Mouse (Mus musculus): ENCODE data around the gene Selenov. TPM values are rescaled to one million over a fixed set of nuclear protein-coding genes. Genes with fewer than 3 reads are reported as not detected.

Gene Selenov
- polyA plus RNA-seq, 1 experiment from 2014 or later = not detected

- H3K4me2 ChIP-seq (ENCODE audit: low read depth, low read length) = peak within 1 kb of the TSS; percentile 43
- no peaks in the 10 kb centered on the region for H3K9me3 ChIP-seq (replicated peaks; ENCODE audit: control insufficient read depth, low read length)
- ATAC-seq (replicated peaks; ENCODE audit: insufficient number of reproducible peaks, low FRiP score, low TSS enrichment, low read depth) (peak; percentile 89), DNase-seq (ENCODE audit: low spot score) (peak; percentile 94)
- peak within 1 kb of the TSS; percentile 86 for H3K4me3 ChIP-seq (ENCODE audit: low read depth, low read length)
- no peaks in the 10 kb centered on the region for H3K36me3 ChIP-seq (replicated peaks; ENCODE audit: control insufficient read depth, insufficient read depth, low read depth, low read length)
- H3K4me1 ChIP-seq (ENCODE audit: control insufficient read depth, insufficient read depth, low read length) = no peaks in the 10 kb centered on the region
- no peaks in the 10 kb centered on the region for H3K27me3 ChIP-seq (ENCODE audit: control insufficient read depth, insufficient read depth, low read length)
- WGBS = 6% methylated on average over 55 of the region's 57 CpGs
- H3K27ac ChIP-seq (replicated peaks; ENCODE audit: low read depth, low read length) = peak within 1 kb of the TSS; percentile 87
- peak within 1 kb of the TSS; percentile 99 for H3K9ac ChIP-seq (replicated peaks; ENCODE audit: low read length)
Observed at GRCm38 (mm10) chr7:28267129-28268041, 23.6 kb downstream of the Selenov start, which contains the start of gene Eid2. Gene Eid2 (plus strand): TSS chr7:28267881.

GRCm38 (mm10) chr7:28265391-28265790 lies 25.6 kb downstream of the Selenov start:
- no peaks in the 10 kb centered on the region for H3K36me3 ChIP-seq (replicated peaks; ENCODE audit: control insufficient read depth, insufficient read depth, low read depth, low read length)
- H3K4me1 ChIP-seq (ENCODE audit: control insufficient read depth, insufficient read depth, low read length) = no peaks in the 10 kb centered on the region
- no peak overlapping the region for H3K4me3 ChIP-seq (ENCODE audit: low read depth, low read length)
- no peaks in the 10 kb centered on the region for H3K9me3 ChIP-seq (replicated peaks; ENCODE audit: control insufficient read depth, low read length)
- H3K27ac ChIP-seq (replicated peaks; ENCODE audit: low read depth, low read length) = no peak overlapping the region
- DNase-seq (ENCODE audit: low spot score) (no peak), ATAC-seq (replicated peaks; ENCODE audit: insufficient number of reproducible peaks, low FRiP score, low TSS enrichment, low read depth) (no peak)
- WGBS = 91% methylated on average over 13 of the region's 13 CpGs
- H3K4me2 ChIP-seq (ENCODE audit: low read depth, low read length) = no peak overlapping the region
- H3K27me3 ChIP-seq (ENCODE audit: control insufficient read depth, insufficient read depth, low read length) = no peaks in the 10 kb centered on the region
- H3K9ac ChIP-seq (replicated peaks; ENCODE audit: low read length) = no peak overlapping the region

- DNase-seq (ENCODE audit: low spot score) (peak; percentile 92), ATAC-seq (replicated peaks; ENCODE audit: insufficient number of reproducible peaks, low FRiP score, low TSS enrichment, low read depth) (no peak)
- no peaks in the 10 kb centered on the region for H3K27me3 ChIP-seq (ENCODE audit: control insufficient read depth, insufficient read depth, low read length)
- H3K4me2 ChIP-seq (ENCODE audit: low read depth, low read length) = no peak overlapping the region
- no peak overlapping the region for H3K9ac ChIP-seq (replicated peaks; ENCODE audit: low read length)
- no peaks in the 10 kb centered on the region for H3K4me1 ChIP-seq (ENCODE audit: control insufficient read depth, insufficient read depth, low read length)
- H3K4me3 ChIP-seq (ENCODE audit: low read depth, low read length) = no peak overlapping the region
- no peaks in the 10 kb centered on the region for H3K9me3 ChIP-seq (replicated peaks; ENCODE audit: control insufficient read depth, low read length)
- WGBS = 7% methylated on average over 15 of the region's 15 CpGs
- no peaks in the 10 kb centered on the region for H3K36me3 ChIP-seq (replicated peaks; ENCODE audit: control insufficient read depth, insufficient read depth, low read depth, low read length)
- H3K27ac ChIP-seq (replicated peaks; ENCODE audit: low read depth, low read length) = no peak overlapping the region
Observed at GRCm38 (mm10) chr7:28263786-28264185, 27.2 kb downstream of the Selenov start.

GRCm38 (mm10) chr7:28262861-28263260 lies 28.1 kb downstream of the Selenov start:
- Histone ChIP-seq H3K4me1 (ENCODE audit: control insufficient read depth, insufficient read depth, low read length) (no peaks in the 10 kb centered on the region), H3K36me3 (replicated peaks; ENCODE audit: control insufficient read depth, insufficient read depth, low read depth, low read length) (no peaks in the 10 kb centered on the region), H3K27ac (replicated peaks; ENCODE audit: low read depth, low read length) (no peak overlapping the region), H3K4me2 (ENCODE audit: low read depth, low read length) (no peak overlapping the region), H3K4me3 (ENCODE audit: low read depth, low read length) (no peak overlapping the region), H3K9ac (replicated peaks; ENCODE audit: low read length) (no peak overlapping the region), H3K27me3 (ENCODE audit: control insufficient read depth, insufficient read depth, low read length) (no peaks in the 10 kb centered on the region), H3K9me3 (replicated peaks; ENCODE audit: control insufficient read depth, low read length) (no peaks in the 10 kb centered on the region)
- ATAC-seq (replicated peaks; ENCODE audit: insufficient number of reproducible peaks, low FRiP score, low TSS enrichment, low read depth) = no peak
- no peak for DNase-seq (ENCODE audit: low spot score)
- WGBS = 38% methylated on average over 5 of the region's 5 CpGs

- H3K9ac ChIP-seq (replicated peaks; ENCODE audit: low read length) = no peak overlapping the region
- H3K9me3 ChIP-seq (replicated peaks; ENCODE audit: control insufficient read depth, low read length) = no peaks in the 10 kb centered on the region
- no peaks in the 10 kb centered on the region for H3K4me1 ChIP-seq (ENCODE audit: control insufficient read depth, insufficient read depth, low read length)
- no peaks in the 10 kb centered on the region for H3K27me3 ChIP-seq (ENCODE audit: control insufficient read depth, insufficient read depth, low read length)
- no peaks in the 10 kb centered on the region for H3K36me3 ChIP-seq (replicated peaks; ENCODE audit: control insufficient read depth, insufficient read depth, low read depth, low read length)
- DNase-seq (ENCODE audit: low spot score) (no peak), ATAC-seq (replicated peaks; ENCODE audit: insufficient number of reproducible peaks, low FRiP score, low TSS enrichment, low read depth) (no peak)
- H3K4me2 ChIP-seq (ENCODE audit: low read depth, low read length) = no peak overlapping the region
- no peak overlapping the region for H3K27ac ChIP-seq (replicated peaks; ENCODE audit: low read depth, low read length)
- 75% methylated on average over 6 of the region's 6 CpGs for WGBS
- H3K4me3 ChIP-seq (ENCODE audit: low read depth, low read length) = no peak overlapping the region
Observed at GRCm38 (mm10) chr7:28255476-28255875, 35.5 kb downstream of the Selenov start.

GRCm38 (mm10) chr7:28254591-28254990 lies 36.4 kb downstream of the Selenov start:
- no peak overlapping the region for H3K4me3 ChIP-seq (ENCODE audit: low read depth, low read length)
- no peaks in the 10 kb centered on the region for H3K4me1 ChIP-seq (ENCODE audit: control insufficient read depth, insufficient read depth, low read length)
- no peak for ATAC-seq (replicated peaks; ENCODE audit: insufficient number of reproducible peaks, low FRiP score, low TSS enrichment, low read depth)
- DNase-seq (ENCODE audit: low spot score) = no peak
- H3K9ac ChIP-seq (replicated peaks; ENCODE audit: low read length) = no peak overlapping the region
- H3K4me2 ChIP-seq (ENCODE audit: low read depth, low read length) = no peak overlapping the region
- H3K9me3 ChIP-seq (replicated peaks; ENCODE audit: control insufficient read depth, low read length) = no peaks in the 10 kb centered on the region
- no peak overlapping the region for H3K27ac ChIP-seq (replicated peaks; ENCODE audit: low read depth, low read length)
- H3K36me3 ChIP-seq (replicated peaks; ENCODE audit: control insufficient read depth, insufficient read depth, low read depth, low read length) = no peaks in the 10 kb centered on the region
- H3K27me3 ChIP-seq (ENCODE audit: control insufficient read depth, insufficient read depth, low read length) = no peaks in the 10 kb centered on the region
- WGBS = 88% methylated on average over 6 of the region's 6 CpGs

GRCm38 (mm10) chr7:28251976-28252375 lies 39.0 kb downstream of the Selenov start:
- Histone ChIP-seq H3K36me3 (replicated peaks; ENCODE audit: control insufficient read depth, insufficient read depth, low read depth, low read length) (no peaks in the 10 kb centered on the region), H3K4me2 (ENCODE audit: low read depth, low read length) (no peak overlapping the region), H3K27ac (replicated peaks; ENCODE audit: low read depth, low read length) (no peak overlapping the region), H3K9me3 (replicated peaks; ENCODE audit: control insufficient read depth, low read length) (no peaks in the 10 kb centered on the region), H3K9ac (replicated peaks; ENCODE audit: low read length) (no peak overlapping the region), H3K4me3 (ENCODE audit: low read depth, low read length) (no peak overlapping the region), H3K27me3 (ENCODE audit: control insufficient read depth, insufficient read depth, low read length) (no peaks in the 10 kb centered on the region), H3K4me1 (ENCODE audit: control insufficient read depth, insufficient read depth, low read length) (no peaks in the 10 kb centered on the region)
- DNase-seq (ENCODE audit: low spot score) (no peak), ATAC-seq (replicated peaks; ENCODE audit: insufficient number of reproducible peaks, low FRiP score, low TSS enrichment, low read depth) (no peak)
- 91% methylated on average over 17 of the region's 17 CpGs for WGBS

- no peak overlapping the region for H3K27ac ChIP-seq (replicated peaks; ENCODE audit: low read depth, low read length)
- H3K36me3 ChIP-seq (replicated peaks; ENCODE audit: control insufficient read depth, insufficient read depth, low read depth, low read length) = no peaks in the 10 kb centered on the region
- no peak overlapping the region for H3K4me2 ChIP-seq (ENCODE audit: low read depth, low read length)
- ATAC-seq (replicated peaks; ENCODE audit: insufficient number of reproducible peaks, low FRiP score, low TSS enrichment, low read depth) (no peak), DNase-seq (ENCODE audit: low spot score) (no peak)
- H3K4me1 ChIP-seq (ENCODE audit: control insufficient read depth, insufficient read depth, low read length) = no peaks in the 10 kb centered on the region
- H3K9ac ChIP-seq (replicated peaks; ENCODE audit: low read length) = no peak overlapping the region
- no peak overlapping the region for H3K4me3 ChIP-seq (ENCODE audit: low read depth, low read length)
- 84% methylated on average over 3 of the region's 3 CpGs for WGBS
- no peaks in the 10 kb centered on the region for H3K27me3 ChIP-seq (ENCODE audit: control insufficient read depth, insufficient read depth, low read length)
- no peaks in the 10 kb centered on the region for H3K9me3 ChIP-seq (replicated peaks; ENCODE audit: control insufficient read depth, low read length)
Observed at GRCm38 (mm10) chr7:28248957-28249356, 42.0 kb downstream of the Selenov start.

Data from embryonic facial prominence, embryonic 11.5 days (tissue).